Mouse (Mus musculus) G1E-ER4 (cell line): Measurements from ENCODE around the gene Gm16427. TPM values are rescaled to one million over a fixed set of nuclear protein-coding genes. Genes with fewer than 3 reads are reported as not detected.
"Not testable (repeated sequence)": the region's sequence is repeated elsewhere in the genome, so short reads cannot be mapped to it uniquely, and the experiment has no call there.

Experiments
- GATA1 ChIP-seq: IDR thresholded peaks from one replicate; pipeline ENCODE4 v1.8.0; 2012; ENCODE audit warnings: low read length, inconsistent platforms
- polyA plus RNA-seq: library from polyadenylated mRNA; stranded (reverse); fragments of >175 nt; gene quantifications from 2 replicates; pipeline ENCODE4 v1.2.3, GENCODE M21; 2012

Gene Gm16427
- not detected in 2 replicates for polyA plus RNA-seq

DNA sequence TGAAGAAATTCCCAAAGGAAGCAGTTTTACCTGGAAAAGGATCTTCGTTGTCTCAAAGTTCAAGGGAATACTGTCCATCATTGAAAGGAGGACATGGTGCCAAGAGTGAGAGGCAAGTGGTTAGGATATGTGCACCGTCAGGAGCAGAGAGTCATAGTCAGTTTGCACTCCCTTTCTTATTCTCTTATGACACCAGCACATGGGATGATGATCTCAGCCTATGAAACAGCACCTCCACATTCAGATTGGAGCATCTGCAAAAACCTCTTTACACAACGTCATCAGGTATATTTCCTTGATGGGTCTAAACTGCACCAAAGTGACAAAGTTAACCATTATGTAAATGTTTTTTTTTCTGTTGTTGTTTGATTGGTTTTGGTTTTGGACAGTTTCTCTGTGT lies at the start of gene Gm16427:
TSS of gene Gm16427 (minus strand) at position 101 of the 400 bp plus-strand sequence.
- not testable (repeated sequence) for TF ChIP-seq GATA1

Other genes starting within 250 kb of the Gm16427 start
- gene C87414, start 131.4 kb upstream of the Gm16427 start, polyA plus RNA-seq = not detected in 2 replicates